Mouse (Mus musculus): ENCODE results near the gene Smarcd2.
A peak's percentile ranks its signal among the peaks of the same experiment; 100 is the strongest.

Smarcd2 gene

DNA sequence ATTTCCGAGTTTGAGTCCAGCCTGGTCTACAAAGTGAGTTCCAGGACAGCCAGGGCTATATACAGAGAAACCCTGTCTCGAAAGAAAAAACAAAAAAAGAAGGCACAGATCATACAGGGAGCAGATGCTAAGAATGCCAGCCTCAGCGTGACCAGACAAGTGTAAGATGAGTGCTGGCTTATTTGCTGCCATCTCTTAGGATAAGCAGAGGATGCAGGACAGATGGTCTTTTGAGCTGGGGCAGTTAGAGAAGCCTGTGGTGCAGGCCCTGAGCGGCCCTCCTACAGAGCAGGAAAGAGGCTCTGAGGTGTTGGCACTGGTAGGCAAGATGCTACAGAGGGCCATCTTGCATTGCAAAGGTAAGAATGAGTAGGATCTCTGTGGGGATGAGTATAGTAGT is 10.6 kb upstream of the Smarcd2 start:
- no peak for ATAC-seq (ENCODE audit: insufficient number of reproducible peaks, low FRiP score, low TSS enrichment)

DNA sequence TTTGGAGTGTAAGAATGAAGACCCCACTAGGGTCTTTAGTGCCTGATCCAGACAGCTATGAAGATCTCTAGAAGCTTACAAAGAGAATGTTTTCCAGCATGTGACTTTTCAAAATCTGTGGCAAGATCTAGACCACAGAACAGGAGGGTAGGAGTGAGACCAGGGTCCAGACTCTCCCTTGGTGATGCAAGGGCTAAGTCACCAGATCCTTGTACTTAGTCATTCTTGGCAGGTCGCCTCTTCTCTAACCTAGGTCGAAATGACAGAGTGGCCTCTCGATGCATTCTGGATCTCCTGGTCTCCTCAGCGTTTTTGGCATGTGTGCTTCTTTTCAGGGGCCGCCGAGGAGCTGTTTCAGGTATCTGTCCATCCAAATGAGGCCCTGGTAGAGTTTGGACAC is 9.7 kb upstream of the Smarcd2 start:
- ATAC-seq (ENCODE audit: insufficient number of reproducible peaks, low FRiP score, low TSS enrichment), result no peak

DNA sequence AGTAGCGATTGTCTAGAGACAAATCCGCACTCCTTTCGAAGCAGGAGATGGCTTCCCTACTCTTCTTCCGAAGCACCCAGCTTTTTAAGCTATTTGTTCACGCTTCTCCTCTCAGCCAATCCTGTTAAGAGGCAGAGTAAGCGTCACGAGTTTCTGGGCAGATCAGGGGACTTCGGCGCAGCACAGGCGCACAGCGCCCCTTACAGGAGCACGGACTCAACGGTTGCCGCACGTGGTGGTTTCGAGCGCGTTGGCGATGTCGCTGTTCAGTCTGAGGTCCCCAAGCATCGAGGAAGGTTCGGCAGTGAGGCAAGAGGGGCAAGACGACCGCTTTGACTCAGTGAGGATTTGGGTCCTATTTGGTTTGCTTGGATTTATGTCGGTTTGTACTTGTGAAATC is 3.7 kb upstream of the Smarcd2 start, which contains the start of gene Tcam1:
Tcam1 (plus strand) TSS at position 219 of the 400 bp plus-strand sequence.
- peak; percentile 50 for ATAC-seq (ENCODE audit: insufficient number of reproducible peaks, low FRiP score, low TSS enrichment)

DNA sequence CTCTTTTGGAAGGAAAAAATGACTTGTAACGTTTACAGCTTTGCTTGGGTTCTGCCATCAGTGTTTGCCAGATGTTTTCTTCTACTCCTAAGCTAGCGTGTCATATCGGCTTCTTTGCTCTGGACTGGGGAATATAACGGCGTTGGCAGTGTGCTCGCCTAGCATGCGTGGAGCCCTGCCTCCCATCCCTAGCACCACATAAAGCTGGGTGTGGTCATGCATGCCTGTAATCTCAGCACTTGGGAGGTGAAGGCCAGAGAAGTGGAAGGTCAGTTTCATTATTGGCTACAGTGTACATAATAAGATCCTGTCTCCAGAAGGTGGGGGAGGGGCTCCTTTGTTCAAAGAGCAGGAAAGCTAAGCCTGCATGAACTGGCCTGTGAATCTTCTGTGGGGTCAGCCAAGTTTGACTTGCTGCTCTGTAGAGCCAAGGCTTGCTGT is 2.2 kb upstream of the Smarcd2 start:
- ATAC-seq (ENCODE audit: insufficient number of reproducible peaks, low FRiP score, low TSS enrichment), result no peak

DNA sequence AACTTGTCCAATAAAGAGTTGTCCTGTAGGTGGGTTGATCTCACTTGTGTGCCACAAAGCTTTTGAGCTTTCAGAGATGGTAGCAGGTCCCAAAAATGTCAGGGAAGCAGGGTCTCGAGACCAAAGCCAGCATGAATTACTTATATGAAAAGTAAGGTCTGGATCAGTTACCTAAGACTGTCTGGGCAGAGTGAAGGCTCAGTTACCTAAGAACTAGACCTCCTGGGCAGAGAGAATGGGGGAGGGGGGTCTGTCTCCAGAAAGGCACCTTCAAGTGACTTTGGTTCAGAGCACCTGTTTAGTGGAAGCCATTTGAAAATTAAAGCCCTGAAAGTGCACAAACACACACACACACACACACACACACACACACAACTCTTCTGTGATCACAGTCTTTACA is 1.6 kb upstream of the Smarcd2 start:
- ATAC-seq (ENCODE audit: insufficient number of reproducible peaks, low FRiP score, low TSS enrichment), result no peak

DNA sequence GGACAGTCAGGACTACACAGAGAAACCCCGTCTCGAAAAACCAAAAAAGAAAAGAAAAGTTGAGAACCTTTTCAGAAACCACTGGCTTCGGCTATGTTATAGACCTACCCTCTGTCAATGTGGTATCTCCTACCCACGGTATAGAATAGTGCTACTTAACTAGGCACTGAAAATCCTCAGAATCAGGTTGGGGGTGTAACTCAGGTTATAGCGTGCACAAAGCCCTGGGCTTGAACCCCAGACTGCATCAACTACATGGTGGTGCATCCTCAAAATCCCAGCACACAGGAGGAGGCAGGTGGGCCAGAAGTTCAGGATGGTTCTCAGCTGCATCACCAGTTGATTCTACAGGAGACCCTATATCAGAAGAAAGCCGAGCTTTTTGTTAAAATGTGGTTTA is 1.0 kb upstream of the Smarcd2 start:
- no peak for ATAC-seq (ENCODE audit: insufficient number of reproducible peaks, low FRiP score, low TSS enrichment)

DNA sequence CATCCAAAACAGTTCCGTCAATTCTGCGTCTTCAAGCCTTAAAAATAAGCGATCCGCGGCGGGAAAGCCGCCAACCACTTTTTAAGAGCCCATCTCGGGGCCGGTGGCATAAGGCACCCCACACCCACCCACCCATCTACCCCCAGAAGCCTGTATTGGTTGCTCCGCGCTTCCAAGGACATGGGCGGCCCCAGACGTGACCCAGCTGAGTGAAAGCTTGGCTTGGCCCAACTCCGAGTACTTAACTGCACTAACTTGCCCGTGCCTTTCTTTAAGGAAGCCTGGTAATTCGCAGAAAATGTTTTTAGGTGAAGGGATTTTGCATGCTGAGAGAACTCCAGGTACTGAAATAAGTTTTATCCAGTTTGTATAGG is 526 bp upstream of the Smarcd2 start:
- no peak for ATAC-seq (ENCODE audit: insufficient number of reproducible peaks, low FRiP score, low TSS enrichment)

DNA sequence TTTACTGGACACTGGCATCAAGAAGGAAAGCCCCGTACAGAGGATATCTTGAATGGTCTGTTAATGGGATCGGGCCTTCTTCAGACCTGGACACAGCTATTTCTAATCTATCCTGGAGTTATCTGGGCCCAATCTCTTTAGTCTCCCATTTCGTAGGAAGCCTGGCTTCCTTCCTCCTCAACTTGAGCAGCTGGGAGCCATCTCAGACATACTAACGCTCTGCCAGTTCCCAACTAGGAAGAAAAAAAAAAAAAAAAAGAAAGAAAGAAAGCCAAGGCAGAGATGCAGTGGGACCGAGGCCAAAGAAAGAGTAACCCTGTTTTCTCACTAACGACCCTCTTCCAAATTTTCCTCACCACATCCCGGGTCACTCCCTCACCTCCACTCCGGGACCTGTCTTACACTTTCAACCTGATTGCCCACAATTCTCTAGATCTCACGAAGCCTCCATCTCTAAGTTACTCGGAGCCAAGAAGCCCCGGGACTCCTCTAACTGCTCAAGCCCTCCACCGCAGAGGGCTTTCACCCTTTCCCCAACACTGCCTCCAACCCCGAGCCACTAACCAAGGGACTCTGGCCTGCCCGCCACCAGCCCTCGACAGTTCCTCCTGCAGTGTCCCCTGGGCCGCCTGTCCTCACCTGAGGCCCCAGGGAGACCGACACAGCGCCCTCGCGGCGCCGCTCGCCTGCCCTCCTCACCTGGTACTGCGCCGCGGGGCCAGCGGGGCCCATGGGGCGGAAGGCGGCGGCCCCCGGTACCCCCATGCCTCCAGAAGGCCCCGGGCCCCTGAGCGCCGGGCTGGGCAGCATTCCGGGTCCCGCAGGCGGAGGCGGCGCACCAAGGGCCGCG is 753 bp downstream of the Smarcd2 start:
- ATAC-seq (ENCODE audit: insufficient number of reproducible peaks, low FRiP score, low TSS enrichment), result no peak

DNA sequence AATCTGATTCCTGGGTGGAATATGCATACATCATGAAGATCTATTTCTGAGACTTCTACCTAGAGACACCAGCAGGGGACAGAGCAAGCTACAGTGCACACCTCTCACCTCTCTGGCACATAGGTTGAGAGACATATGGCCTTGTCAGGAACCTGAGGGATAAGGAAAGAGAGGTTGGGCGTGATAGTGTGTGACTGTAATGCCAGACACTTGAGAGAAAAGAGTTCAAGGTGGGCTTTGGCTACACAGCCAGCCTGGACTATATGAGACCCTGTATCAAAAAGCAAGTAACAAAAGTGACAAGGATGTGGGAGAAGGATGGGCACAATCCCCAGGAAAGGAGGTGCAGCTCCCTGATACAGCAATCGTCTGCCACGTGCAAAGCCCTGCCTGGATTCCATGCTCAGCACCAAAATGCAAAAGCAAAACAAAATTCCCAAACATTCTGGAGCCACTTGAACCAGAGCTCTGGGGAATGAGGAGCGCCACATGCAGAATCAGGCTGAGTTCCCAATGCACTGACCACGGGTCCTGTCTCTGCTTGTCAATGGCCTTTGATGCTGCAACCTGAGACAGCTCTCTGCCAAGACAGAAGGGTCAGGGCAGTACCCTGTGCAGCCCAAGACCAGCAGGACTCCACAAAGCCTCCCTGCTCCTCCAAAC is 1.5 kb downstream of the Smarcd2 start:
- no peak for ATAC-seq (ENCODE audit: insufficient number of reproducible peaks, low FRiP score, low TSS enrichment)

DNA sequence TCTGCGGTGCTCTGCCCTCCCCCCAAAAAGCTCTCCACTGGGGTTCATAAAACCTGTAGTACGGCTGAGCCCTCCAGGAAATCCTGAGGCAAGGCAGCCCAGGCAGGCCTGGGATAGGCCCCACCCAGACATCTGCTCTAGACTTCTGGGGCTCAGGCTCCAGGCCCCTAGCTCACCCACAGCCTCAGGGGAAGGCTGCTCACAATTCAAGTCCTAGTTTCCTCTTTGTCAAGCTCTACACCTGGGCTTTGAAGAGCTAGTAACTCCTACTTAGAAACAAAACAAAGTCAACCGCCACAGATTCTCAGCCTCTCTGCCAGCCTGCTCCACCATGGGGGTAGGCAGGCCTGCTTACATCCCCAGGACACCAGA is 3.7 kb downstream of the Smarcd2 start:
- ATAC-seq (ENCODE audit: insufficient number of reproducible peaks, low FRiP score, low TSS enrichment), result no peak

DNA sequence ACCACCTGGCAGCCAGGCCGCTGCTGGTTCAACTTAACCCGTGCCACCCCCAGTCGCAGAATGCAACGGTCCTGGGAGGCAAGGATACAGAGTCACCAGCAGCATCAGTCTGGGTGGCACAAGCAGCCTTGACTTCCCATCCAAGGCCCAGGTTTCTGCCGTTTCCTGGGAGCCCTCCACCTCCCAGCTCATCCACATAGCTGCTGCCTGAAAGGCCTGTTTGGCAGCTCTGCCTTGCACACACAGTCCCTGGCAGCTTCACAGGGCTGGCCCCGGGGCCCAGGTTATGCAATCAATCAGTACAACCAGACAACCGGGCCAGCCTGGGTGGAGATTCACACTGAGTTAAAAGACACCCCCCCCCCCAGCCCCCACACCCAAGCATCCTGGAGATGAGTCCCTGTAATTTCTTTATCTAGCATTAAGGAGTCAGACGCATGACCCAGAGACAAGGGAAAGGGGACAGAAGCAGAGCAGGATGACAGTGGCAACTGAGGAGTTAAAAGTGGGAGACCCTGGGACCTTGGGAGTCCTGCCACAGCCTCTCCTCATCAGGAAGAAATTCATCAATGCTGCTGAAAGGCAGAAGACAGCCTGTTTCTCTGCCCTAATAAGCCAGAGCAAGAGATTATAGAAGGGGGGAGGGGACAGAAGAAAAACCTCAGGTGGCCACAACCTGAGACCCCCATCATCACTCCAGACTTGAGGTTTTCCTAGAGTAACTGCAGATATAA is 4.3 kb downstream of the Smarcd2 start:
- peak; percentile 51; the same call in 1 of the 2 replicates for ATAC-seq (ENCODE audit: insufficient number of reproducible peaks, low FRiP score, low TSS enrichment)

DNA sequence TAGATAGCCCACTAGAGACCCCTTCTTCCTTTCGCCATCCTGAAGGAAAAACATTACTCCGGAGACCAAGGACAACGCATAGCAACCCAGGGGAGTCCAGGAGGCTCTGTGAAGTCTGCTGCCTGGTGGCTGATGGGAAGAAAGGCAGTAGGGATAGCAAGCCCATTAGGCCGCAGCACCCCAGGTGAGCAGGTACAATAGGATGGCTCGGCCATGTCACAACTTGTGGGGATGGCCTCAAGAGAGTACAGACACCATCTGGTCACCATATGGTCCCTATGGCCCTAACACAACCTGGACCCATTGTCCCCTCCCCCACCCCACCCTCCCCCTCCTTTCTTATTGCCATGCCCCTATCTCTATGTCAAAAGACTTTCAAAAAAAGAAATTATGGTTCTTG is 4.9 kb downstream of the Smarcd2 start:
- peak; percentile 23; the same call in 1 of the 2 replicates for ATAC-seq (ENCODE audit: insufficient number of reproducible peaks, low FRiP score, low TSS enrichment)

DNA sequence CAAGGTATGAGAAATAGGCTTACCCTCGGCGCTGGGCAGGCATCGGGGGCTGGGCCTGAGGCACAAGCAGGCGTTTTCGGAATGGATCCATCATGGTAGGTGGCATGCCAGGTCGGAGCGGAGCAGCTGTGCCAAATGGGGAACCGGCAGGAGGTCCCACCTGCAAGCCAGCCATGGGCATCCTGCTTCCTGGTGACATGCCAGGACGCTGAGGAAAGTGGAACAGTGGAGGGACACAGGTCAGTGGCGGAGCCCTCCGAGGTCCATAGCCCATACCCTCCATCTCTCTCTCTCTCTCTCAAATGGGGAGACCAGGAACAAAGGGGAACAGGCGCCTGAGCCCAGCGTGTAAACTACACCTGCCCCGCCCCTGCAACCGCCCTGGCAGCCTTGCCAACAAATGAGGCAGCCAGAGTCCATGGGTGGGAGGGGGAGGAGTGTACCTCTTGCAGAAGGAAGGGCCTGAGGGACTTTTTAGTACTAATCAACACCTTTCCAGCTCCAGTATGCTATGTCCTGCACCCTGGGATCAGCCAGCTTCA is 5.4 kb downstream of the Smarcd2 start:
- ATAC-seq (ENCODE audit: insufficient number of reproducible peaks, low FRiP score, low TSS enrichment), result peak; percentile 50; the same call in 1 of the 2 replicates

DNA sequence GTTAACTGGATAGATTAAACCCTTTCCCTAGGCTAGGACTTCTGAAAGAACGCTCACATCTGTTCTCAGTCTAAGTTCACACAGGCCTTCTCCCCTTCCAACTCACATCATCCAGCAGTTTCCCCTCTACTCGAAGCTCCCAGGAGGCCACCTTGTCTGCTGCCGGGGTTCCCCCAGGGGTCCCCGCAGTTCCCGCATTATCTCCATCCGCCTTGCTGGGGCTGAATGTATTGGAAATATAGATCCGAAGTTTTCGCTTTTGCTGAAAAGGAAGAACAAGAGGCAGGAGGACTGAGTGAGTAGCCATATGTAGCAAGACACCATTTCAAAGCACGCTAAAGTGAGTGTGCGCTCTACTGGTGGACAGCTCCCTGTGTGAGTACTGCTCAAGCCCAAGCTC is 6.3 kb downstream of the Smarcd2 start:
- ATAC-seq (ENCODE audit: insufficient number of reproducible peaks, low FRiP score, low TSS enrichment), result no peak

DNA sequence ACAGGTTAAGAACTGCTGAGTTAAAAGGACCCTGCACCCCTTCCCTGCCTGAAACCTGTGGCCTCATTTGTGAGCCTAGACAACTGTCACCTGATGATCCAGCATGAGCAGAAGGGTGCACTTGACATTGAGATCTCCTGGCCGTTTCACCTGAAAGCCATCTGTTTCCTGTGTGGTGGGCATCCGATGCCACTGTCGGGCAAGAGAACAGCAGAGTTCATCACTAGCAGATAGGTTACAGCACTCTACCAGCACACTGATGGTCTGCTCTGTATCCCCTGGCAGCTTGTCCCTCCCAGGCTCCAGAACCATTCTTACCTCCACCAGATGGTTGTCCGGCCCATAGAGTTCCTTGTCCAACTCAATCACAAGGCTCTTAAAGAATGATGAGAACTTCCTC is 7.2 kb downstream of the Smarcd2 start:
- no peak for ATAC-seq (ENCODE audit: insufficient number of reproducible peaks, low FRiP score, low TSS enrichment)

DNA sequence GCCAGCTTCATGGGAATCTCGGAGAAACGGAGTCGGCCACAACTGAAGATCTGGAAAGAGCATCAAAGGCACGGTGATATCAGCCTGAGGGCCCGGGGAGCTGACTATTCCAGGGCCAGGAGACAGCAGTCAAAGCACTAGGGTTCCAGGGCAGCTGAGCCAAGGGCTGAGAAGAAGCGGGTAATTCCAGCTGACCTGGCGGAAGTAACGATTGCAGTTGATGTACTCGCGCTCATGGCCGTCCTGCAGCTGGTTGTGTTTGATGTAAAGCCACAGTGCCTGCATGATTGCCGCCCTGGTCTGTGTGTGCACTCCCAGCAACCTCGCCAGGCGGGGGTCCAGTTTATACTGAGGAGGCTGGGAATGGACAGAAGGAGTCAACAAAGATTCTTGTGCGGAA is 7.8 kb downstream of the Smarcd2 start:
- ATAC-seq (ENCODE audit: insufficient number of reproducible peaks, low FRiP score, low TSS enrichment), result no peak

DNA sequence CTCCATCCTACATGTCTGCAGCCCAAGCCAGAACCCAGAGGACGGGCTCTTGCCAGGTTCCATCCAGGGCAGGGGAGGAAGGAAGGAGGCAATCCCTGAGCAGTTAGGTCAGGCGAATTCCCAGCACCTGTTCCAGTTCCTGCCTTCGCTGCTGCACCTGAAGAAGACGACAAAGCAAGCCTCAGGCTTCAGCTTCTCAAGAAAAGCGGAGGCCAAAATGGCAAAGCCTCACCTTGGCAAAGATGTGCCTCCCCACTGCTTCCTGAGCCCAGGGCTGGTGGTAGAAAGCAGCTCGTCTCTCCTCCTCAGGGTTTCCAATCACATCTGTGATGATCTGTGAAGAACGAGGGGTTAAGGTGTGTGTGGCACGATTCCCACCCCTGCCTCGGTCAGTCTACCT is 8.8 kb downstream of the Smarcd2 start:
- ATAC-seq (ENCODE audit: insufficient number of reproducible peaks, low FRiP score, low TSS enrichment), result no peak

DNA sequence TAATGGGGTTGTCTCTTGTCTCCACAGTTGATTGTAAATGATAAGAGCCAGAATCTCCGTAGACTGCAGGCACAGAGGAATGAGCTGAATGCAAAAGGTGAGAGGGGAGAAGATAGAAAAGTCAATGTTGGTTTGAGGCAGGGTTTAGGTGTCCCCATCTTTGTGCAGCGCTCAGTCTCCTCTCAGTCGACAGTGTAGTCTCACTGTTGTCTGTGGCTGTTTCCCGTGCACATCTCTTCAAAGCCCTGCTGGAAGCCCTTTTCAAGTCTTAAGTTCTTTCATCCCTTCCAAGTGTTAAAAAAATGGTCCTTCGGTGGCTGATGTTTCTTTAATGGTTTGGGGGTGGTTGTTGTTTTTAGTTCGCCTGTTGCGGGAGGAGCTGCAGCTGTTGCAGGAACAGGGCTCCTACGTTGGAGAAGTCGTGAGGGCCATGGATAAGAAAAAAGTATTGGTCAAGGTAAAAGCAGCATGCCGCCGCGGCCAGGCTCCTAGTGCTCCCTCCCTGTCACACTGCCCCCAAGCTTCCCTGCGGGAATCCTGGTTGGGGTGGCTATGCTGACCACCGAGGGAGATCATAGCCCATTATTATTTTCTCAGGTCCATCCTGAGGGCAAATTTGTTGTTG is 11.8 kb downstream of the Smarcd2 start:
- ATAC-seq (ENCODE audit: insufficient number of reproducible peaks, low FRiP score, low TSS enrichment), result no peak

DNA sequence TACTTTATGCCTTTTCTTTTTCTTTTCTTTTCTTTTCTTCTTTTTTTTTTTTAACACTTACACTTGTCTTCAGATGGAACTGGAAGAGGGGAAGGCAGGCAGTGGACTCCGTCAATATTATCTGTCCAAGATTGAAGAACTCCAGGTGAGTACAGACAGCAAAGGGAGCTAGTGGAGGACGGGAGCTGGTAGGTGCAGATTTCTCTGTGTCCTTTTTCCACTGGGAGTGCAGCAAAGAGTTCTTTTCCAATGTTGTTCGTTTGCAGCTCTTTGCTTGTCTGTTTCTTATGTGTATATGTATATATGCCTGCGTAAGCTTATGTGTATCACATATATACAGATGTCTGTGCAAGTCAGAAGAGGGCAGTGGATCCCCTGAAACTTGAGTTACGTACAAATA is 16.0 kb downstream of the Smarcd2 start:
- ATAC-seq (ENCODE audit: insufficient number of reproducible peaks, low FRiP score, low TSS enrichment), result no peak

DNA sequence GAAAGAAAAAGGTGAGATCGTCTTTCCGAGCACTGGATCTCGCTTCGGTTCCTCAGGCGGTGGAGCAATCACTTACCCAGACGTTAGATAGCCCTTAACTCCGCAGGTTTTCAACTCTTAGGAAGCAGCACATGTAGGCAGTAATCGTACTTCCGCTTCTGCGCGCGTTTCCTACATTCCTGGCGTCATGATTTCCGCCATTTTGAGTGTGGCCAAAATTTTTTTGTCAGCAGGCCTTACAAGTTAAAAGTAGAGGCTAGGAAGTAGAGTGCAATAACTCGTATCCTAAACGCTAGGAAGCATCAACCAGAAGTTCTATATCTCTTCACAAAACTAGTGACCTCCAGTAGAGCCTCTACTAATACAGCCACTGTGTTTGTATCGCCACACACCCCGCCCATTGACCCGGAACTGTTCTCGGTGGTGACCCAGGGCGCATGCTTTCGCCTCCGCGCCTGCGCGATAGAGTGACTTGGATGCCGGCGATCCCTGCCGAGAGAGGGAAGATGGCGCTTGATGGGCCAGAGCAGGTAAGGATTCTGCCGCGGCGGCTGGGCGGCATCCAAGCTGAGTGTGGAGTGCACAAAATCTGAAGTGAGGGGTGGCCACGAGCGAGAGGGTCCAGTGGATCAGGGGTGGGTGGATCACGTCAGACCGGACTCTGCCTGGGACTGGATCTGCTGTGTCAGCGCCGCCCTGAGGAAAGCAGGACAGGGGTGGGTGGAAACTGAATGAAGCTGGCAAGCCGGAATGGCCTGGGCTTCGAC is 16.9 kb downstream of the Smarcd2 start, which contains the start of the genes Ftsj3 and Psmc5:
Ftsj3 (minus strand) TSS at position 395 of the 767 bp plus-strand sequence.
Psmc5 (plus strand) TSS at position 470 of the 767 bp plus-strand sequence.
- ATAC-seq (ENCODE audit: insufficient number of reproducible peaks, low FRiP score, low TSS enrichment), result peak; percentile 89; the same call in 1 of the 2 replicates

All from cerebellum, adult (tissue).